Mouse (Mus musculus) stomach, postnatal 0 days (tissue): ENCODE measurements at regions not wholly inside any gene's neighbourhood (a gene's known extent, or its start where the extent isn't known, plus 50 kb on each side); places are given as distances from the start of the nearest gene placed in this dataset.

Experiments used
- CTCF ChIP-seq: IDR thresholded peaks from 2 replicates; pipeline ENCODE4 v1.5.1; 2016; ENCODE audit warnings: antibody characterized with exemption, low read depth, mild to moderate bottlenecking, moderate library complexity
- EP300 ChIP-seq: optimal IDR thresholded peaks from 2 replicates; pipeline ENCODE3; 2016; ENCODE audit warnings: antibody characterized with exemption

DNA sequence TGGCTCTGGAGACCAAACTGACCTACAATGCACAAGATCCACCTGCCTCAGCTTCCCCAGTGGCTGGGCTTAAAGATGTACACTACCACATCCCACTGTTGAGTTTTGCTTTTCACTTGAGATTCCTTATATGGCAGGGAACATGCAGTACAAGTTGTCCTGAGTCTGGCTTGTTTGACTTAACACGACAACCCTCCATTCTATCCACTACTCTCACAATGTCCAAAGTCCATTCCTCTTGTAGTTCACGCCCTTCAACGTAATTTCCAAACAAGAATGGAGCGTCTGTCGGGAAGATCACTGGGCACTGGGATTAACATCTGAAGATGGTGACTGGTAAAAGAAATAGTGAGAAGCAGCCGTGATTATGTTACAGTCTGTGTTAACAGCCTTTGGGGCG, 108.6 kb upstream of the Klf14 start:
- no peak for TF ChIP-seq CTCF
- no peak for TF ChIP-seq EP300
